Mouse (Mus musculus) kidney, adult 2 months (tissue): ENCODE results near the gene Oas1d. TPM values are rescaled to one million over a fixed set of nuclear protein-coding genes. Genes with fewer than 3 reads are reported as not detected.

Experiments used
- DNase-seq: peaks from one replicate; pipeline ENCODE4 v3.0.0; 2021
- H3K27ac ChIP-seq: fragments of 200-500 bp; 2 replicates; pipeline ENCODE4 v1.5.1; 2012; ENCODE audit warnings: low read depth, low read length, control low read depth, inconsistent platforms; ENCODE audit not compliant: insufficient read depth
- H3K27me3 ChIP-seq: fragments of 200-500 bp; replicated peaks from 2 replicates; pipeline ENCODE4 v1.6.1; 2012; ENCODE audit warnings: mild to moderate bottlenecking, moderate library complexity, low read length, inconsistent platforms; ENCODE audit not compliant: control insufficient read depth, insufficient read depth
- H3K36me3 ChIP-seq: fragments of 200-500 bp; 2 replicates; pipeline ENCODE4 v1.6.1; 2012; ENCODE audit warnings: mild to moderate bottlenecking, moderate library complexity, low read length, inconsistent platforms; ENCODE audit not compliant: control insufficient read depth, insufficient read depth
- H3K4me1 ChIP-seq: fragments of 200-500 bp; 2 replicates; pipeline ENCODE4 v1.6.1; 2011; ENCODE audit warnings: low read length; ENCODE audit not compliant: control insufficient read depth, insufficient read depth
- H3K4me3 ChIP-seq: fragments of 200-500 bp; 2 replicates; pipeline ENCODE4 v1.5.1; 2011; ENCODE audit warnings: mild to moderate bottlenecking, low read depth, low read length, control low read depth; ENCODE audit not compliant: insufficient read depth
- CTCF ChIP-seq: fragments of 200-500 bp; conservative IDR thresholded peaks from 2 replicates; pipeline ENCODE4 v1.5.1; 2011; ENCODE audit warnings: low read depth, mild to moderate bottlenecking, control low read depth, low read length, moderate library complexity, mixed read lengths; ENCODE audit not compliant: insufficient read depth, insufficient read length
- POLR2A ChIP-seq: fragments of 200-500 bp; IDR thresholded peaks from one replicate; pipeline ENCODE4 v1.6.1; 2011; ENCODE audit warnings: low read depth, low read length, control low read depth
- WGBS: fragments of 180-500 bp; shearing (Covaris S2); methylation state at CpG from one replicate; pipeline ENCODE4 v1.1.7; 2018; 5-methylcytosine and 5-hydroxymethylcytosine counted together
- polyA plus RNA-seq: library from polyadenylated mRNA; depleted of rRNA; stranded (reverse); fragments of >200 nt; gene quantifications from 2 replicates; pipeline ENCODE4 v1.2.3, GENCODE M21; 2012; rRNA removed

Gene Oas1d
- polyA plus RNA-seq, 1 experiment = not detected

- DNase-seq = no peak
- no peaks in the 10 kb centered on the region for H3K4me1 ChIP-seq
- no peak overlapping the region for H3K4me3 ChIP-seq
- no peaks in the 10 kb centered on the region for H3K27me3 ChIP-seq
- H3K36me3 ChIP-seq = no peaks in the 10 kb centered on the region
- WGBS = 48% methylated on average over 4 of the region's 4 CpGs
- no peak for TF ChIP-seq POLR2A
- no peak for TF ChIP-seq CTCF
- no peak overlapping the region for H3K27ac ChIP-seq
Measured at GRCm38 (mm10) chr5:120968134-120968532, 53.8 kb downstream of the Oas1d start.

DNA sequence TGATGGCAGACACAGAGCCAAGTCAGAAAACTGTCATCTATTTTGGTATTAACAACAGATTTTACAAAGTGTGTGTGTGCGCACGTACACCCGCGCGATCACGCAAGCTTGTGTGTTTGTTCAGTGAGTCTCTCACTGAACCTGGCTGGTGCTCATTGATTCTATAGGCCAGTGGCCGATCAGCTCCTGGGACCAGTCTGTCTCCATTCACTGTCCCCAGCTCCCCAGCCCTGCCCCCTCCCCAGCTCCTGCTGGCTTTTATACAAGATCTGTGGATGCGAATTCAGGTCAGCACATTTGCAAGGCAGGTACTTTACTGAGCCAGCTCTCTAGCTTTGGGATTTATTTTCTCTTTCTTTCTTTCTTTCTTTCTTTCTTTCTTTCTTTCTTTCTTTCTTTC is 54.5 kb downstream of the Oas1d start:
- TF ChIP-seq POLR2A = no peak
- no peak for TF ChIP-seq CTCF
- H3K27ac ChIP-seq = no peak overlapping the region
- WGBS = 89% methylated on average over 8 of the region's 8 CpGs
- no peak overlapping the region for H3K4me3 ChIP-seq
- H3K27me3 ChIP-seq = no peaks in the 10 kb centered on the region
- no peaks in the 10 kb centered on the region for H3K36me3 ChIP-seq
- no peak for DNase-seq
- H3K4me1 ChIP-seq = no peaks in the 10 kb centered on the region

- no peaks in the 10 kb centered on the region for H3K4me1 ChIP-seq
- TF ChIP-seq CTCF = no peak
- H3K27me3 ChIP-seq = no peaks in the 10 kb centered on the region
- 10% methylated on average over 4 of the region's 4 CpGs for whole genome bisulfite sequencing
- no peak overlapping the region for H3K4me3 ChIP-seq
- no peaks in the 10 kb centered on the region for H3K36me3 ChIP-seq
- peak; percentile 19 for DNase-seq
- H3K27ac ChIP-seq = no peak overlapping the region
Measured at GRCm38 (mm10) chr5:120969703-120970102, 55.4 kb downstream of the Oas1d start.

Other genes starting within 250 kb of the Oas1d start
- 1.5 and 4.4 TPM in 2 replicates for gene Dtx1, start 202.6 kb upstream of the Oas1d start, polyA plus RNA-seq
- 3.5 and 5.5 TPM in 2 replicates for gene Oas2, start 164.7 kb upstream of the Oas1d start, polyA plus RNA-seq
- gene Oas3, start 136.9 kb upstream of the Oas1d start, polyA plus RNA-seq = 0.38 and 2.3 TPM in 2 replicates
- gene Oas1e, start 119.0 kb upstream of the Oas1d start, polyA plus RNA-seq = not detected in 2 replicates
- gene Oas1c, start 102.0 kb upstream of the Oas1d start, polyA plus RNA-seq = 2.6 TPM in 2 replicates
- 0.08 and 0.19 TPM in 2 replicates for gene Oas1f, start 67.2 kb upstream of the Oas1d start, polyA plus RNA-seq
- gene Oas1h, start 53.1 kb upstream of the Oas1d start, polyA plus RNA-seq = not detected in 2 replicates
- 2.5 and 2.7 TPM in 2 replicates for gene Oas1g, start 26.9 kb upstream of the Oas1d start, polyA plus RNA-seq
- 5.2 and 7.9 TPM in 2 replicates for gene Oas1a, start 7.0 kb upstream of the Oas1d start, polyA plus RNA-seq
- 0.80 and 0.83 TPM in 2 replicates for gene Rph3a, start 95.6 kb downstream of the Oas1d start, polyA plus RNA-seq